ENCODE assay signal across 23 mouse cellular contexts in the genomic region with DNA sequence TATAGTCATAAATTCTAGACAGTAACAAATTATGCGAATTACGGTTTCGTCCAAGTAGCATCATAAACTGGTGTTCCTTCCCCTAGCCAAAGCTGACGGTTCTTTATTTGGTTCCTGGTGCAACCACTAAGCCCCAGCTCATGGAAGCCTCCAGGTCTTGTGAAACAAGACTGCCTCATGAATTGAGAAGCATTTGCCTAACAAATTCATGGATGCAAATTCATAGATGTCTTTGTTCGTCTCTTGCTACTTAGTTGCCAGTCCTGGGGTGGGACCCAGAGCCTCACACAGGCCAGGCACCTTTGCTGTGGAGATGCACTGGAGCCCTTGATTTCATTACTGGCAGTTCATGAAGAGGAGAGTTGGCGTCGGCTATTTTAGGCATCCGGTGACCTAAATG.
A peak's percentile ranks its signal among the peaks of the same experiment; 100 is the strongest.
DNase-seq lines count a peak whose midpoint lies in the region; ATAC-seq and TF ChIP-seq lines count a peak whose summit lies in the region.
"Had no signal": no experiment of that assay in that cellular context is flagged by ENCODE, and none has a peak within 500 bp of the region (broad histone marks: within the 10 kb centered on the region; RNA-seq: fewer than 3 reads in every experiment).

No protein-coding gene starts in this region.

- TF ChIP-seq CTCF in left cerebral cortex, adult 2 months (IDR thresholded peaks at IDR 0.05) = no peak

- H3K27ac ChIP-seq in left cerebral cortex, adult 2 months = peak overlapping the region; percentile 45
- H3K27ac ChIP-seq: embryonic facial prominence, embryonic 13.5 days; embryonic facial prominence, embryonic 15.5 days; forebrain, embryonic 10.5 days; forebrain, embryonic 12.5 days had no signal

- no peak overlapping the region for H3K4me3 ChIP-seq in left cerebral cortex, adult 2 months
- H3K4me3 ChIP-seq: embryonic facial prominence, embryonic 13.5 days; embryonic facial prominence, embryonic 15.5 days; erythroblast, embryonic 14.5 days; forebrain, embryonic 10.5 days; forebrain, embryonic 12.5 days had no signal

- ATAC-seq in monocyte, adult 5-6 weeks (replicated peaks; ENCODE audit: insufficient number of reproducible peaks, low FRiP score, low TSS enrichment, poor library complexity, severe bottlenecking) = no peak
- ATAC-seq: forebrain, embryonic 14.5 days; forebrain, embryonic 16.5 days had no signal

- no peak for DNase-seq in left cerebral cortex, adult 2 months (ENCODE audit: extremely low spot score in 1 of 2, low spot score in 2 of 2)
- no peak for DNase-seq in left cerebral cortex, postnatal 14 days (ENCODE audit: low spot score in 2 of 2)
- DNase-seq in ES-CJ7 (ENCODE audit: low read depth, low spot score) (peak; percentile 21), ZHBTc4 (ENCODE audit: low read depth, low spot score) (peak; percentile 61)
- DNase-seq in gastrocnemius, postnatal 14 days = no peak
- DNase-seq: adrenal gland, adult 2 months; adrenal gland, postnatal 10 days; adrenal gland, postnatal 25 days; cerebellum, adult 11 months; cerebellum, adult 18-20 months; cerebellum, adult 8-10 months; cerebellum, adult 9-11 months; cerebellum, postnatal 14 days; cerebellum, postnatal 36 days; embryo, embryonic 11 days had no signal

- intact Hi-C loops in left cerebral cortex, adult 2 months (cut with DNase I) = no loop called here
- intact Hi-C loops in left cerebral cortex, postnatal 14 days (cut with DNase I) = no loop called here
- intact Hi-C loops in gastrocnemius, postnatal 14 days (cut with DNase I; ENCODE audit: low total_unique reads) = no loop called here

Comparison
In these comparisons a context has a peak if more than half of its experiments do, and no peak if none do; other contexts are left out.
1. DNase-seq: peak in ES-CJ7 (single experiment) and ZHBTc4 (single experiment); none in left cerebral cortex, adult 2 months (0 of 2), left cerebral cortex, postnatal 14 days (0 of 2) and gastrocnemius, postnatal 14 days (single experiment).